Mouse (Mus musculus) limb, embryonic 15.5 days (tissue): ENCODE measurements around the gene Gm11037. TPM values are rescaled to one million over a fixed set of nuclear protein-coding genes. Genes with fewer than 3 reads are reported as not detected.

Experiments used
- ATAC-seq: fragments of 200-750 bp; cut with Nextera tagmentation; 2 replicates; pipeline ENCODE4 v1.8.0; 2017; ENCODE audit warnings: low read depth, moderate TSS enrichment; ENCODE audit not compliant: insufficient number of reproducible peaks, low FRiP score, low TSS enrichment
- H3K27ac ChIP-seq: fragments of 300-500 bp; sonication (generic); 2 replicates; pipeline ENCODE4 v1.5.1; 2015; ENCODE audit warnings: moderate library complexity, mild to moderate bottlenecking, inconsistent platforms
- H3K27me3 ChIP-seq: fragments of 300-500 bp; sonication (generic); 2 replicates; pipeline ENCODE4 v1.6.1; 2015; ENCODE audit warnings: inconsistent platforms
- H3K36me3 ChIP-seq: fragments of 300-500 bp; sonication (generic); 2 replicates; pipeline ENCODE4 v1.6.1; 2015; ENCODE audit warnings: inconsistent platforms
- H3K4me1 ChIP-seq: fragments of 300-500 bp; sonication (generic); 2 replicates; pipeline ENCODE4 v1.6.1; 2015; ENCODE audit warnings: inconsistent platforms
- H3K4me2 ChIP-seq: fragments of 300-500 bp; sonication (generic); 2 replicates; pipeline ENCODE4 v1.6.1; 2015; ENCODE audit warnings: mild to moderate bottlenecking, inconsistent platforms
- H3K4me3 ChIP-seq: fragments of 300-500 bp; sonication (generic); 2 replicates; pipeline ENCODE4 v1.5.1; 2015; ENCODE audit warnings: mild to moderate bottlenecking, inconsistent platforms
- H3K9ac ChIP-seq: fragments of 300-500 bp; sonication (generic); 2 replicates; pipeline ENCODE4 v1.6.1; 2015; ENCODE audit warnings: inconsistent platforms
- H3K9me3 ChIP-seq: fragments of 300-500 bp; sonication (generic); 2 replicates; pipeline ENCODE4 v1.6.1; 2016; ENCODE audit warnings: inconsistent platforms
- WGBS: fragments of 180-500 bp; shearing (Covaris S2); methylation state at CpG from one replicate; pipeline ENCODE4 v1.1.7; 2015; 5-methylcytosine and 5-hydroxymethylcytosine counted together
- polyA plus RNA-seq: library from polyadenylated mRNA; unstranded; fragments of >200 nt; fragmentation: Nextera tagmentation; extraction: Ambion mirVana; gene quantifications from 2 replicates; pipeline ENCODE4 v1.2.1, GENCODE M21; 2015

Gm11037 gene
- not detected in 2 replicates for polyA plus RNA-seq

DNA sequence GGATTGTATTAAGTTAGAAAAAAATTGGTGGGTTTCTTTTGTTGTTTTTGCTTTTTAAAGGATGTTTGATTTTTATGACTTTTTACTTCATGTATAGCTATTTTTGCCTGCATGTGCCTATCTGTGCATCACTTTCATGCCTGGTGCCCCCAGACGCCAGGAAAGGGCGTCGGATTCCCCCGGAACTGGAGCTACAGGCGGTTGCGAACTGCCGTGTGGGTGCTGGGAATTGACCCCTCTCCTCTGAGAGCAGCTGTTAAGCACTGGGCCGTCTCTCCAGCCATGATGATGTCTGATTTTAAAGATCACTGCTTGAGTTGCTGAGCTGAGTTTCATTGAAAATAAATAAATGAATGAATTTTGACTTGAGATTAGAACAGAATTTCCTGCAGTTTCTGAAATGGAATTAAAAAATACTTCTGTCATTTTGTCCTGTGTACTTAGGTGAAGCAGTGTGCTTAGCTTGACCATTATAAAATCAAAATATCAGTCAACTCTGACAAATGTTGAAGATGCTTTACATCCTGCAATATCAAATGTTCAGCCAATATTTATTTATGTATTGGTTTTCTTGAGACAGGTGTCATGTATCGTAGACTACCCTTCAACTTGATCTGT, at the start of gene Gm11037:
TSS of gene Gm11037 (plus strand) at position 568 of the 618 bp plus-strand sequence.
- Histone ChIP-seq H3K4me1 (peaks cover 10% of the 10 kb centered on the region), H3K4me3 (no peak within 1 kb of the TSS), H3K27me3 (no peaks in the 10 kb centered on the region), H3K27ac (no peak within 1 kb of the TSS; the same call in 1 of the 2 replicates), H3K9ac (no peak within 1 kb of the TSS), H3K9me3 (no peaks in the 10 kb centered on the region), H3K36me3 (peaks cover 41% of the 10 kb centered on the region), H3K4me2 (no peak within 1 kb of the TSS)
- WGBS = 75% methylated on average over 9 of the region's 9 CpGs
- no peak for ATAC-seq

DNA sequence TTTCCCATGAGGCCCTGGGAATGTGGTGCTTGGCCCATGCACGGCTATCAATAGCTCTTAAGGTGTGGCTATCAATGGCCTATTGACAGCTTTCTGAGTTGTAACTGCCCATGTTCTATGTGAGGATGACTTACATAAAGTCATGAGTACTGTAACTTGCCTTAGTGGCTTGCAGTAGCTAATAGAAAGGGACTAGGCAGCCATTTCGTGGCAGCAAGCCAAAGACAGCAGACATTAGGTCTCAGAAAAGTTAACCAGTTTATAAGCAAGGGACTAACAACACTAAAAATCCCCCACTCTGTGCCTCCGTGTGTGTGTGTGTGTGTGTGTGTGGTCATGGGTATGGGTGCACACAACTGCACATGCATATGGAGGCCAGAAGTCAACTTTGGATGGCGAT, 49.1 kb upstream of the Gm11037 start:
- ATAC-seq = no peak
- H3K9ac ChIP-seq = no peak overlapping the region
- no peak overlapping the region for H3K4me3 ChIP-seq
- no peak overlapping the region for H3K27ac ChIP-seq
- H3K9me3 ChIP-seq = no peaks in the 10 kb centered on the region
- no peaks in the 10 kb centered on the region for H3K36me3 ChIP-seq
- H3K27me3 ChIP-seq = no peaks in the 10 kb centered on the region
- H3K4me2 ChIP-seq = no peak overlapping the region
- 0 out of 2 replicates have a peak, but pooled peaks cover 3% of the 10 kb centered on the region for H3K4me1 ChIP-seq
- 78% methylated on average over 4 of the region's 4 CpGs for WGBS

DNA sequence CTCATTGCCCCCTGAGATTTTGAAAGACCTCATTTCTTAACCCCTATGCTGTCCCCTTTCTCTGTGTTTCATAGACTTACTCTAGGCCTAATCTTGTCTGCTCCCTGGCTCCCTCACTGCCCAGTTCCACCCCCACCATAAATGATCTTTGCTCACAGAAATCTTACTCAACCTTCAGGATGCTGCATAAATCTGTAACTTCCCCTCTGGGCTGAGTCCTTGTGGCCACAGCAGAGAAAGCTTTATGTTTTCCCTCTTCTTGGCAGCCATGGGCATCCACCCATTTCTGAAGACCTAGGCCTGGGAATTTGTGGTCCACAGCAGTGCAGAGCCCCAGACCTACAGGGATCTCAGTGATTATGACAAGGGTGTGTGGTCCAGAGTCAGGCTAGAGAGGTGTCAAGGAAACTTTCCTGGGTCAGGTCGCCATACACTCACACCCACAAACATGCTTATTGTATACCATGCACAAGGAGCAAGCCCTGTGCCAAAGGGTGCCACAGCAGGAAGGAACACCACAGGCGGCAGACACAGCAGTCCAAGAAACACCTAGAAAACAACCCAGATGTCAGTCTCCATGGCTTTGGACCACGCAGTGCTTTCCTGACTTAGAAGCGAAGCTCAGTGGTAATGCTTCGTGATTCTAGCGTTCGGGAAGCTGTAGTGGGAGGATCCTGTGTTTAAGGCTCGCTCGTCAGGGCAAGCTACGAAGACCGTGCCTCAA, 46.5 kb upstream of the Gm11037 start, which contains the start of gene Siglec1:
TSS of gene Siglec1 (minus strand) at position 99 of the 724 bp plus-strand sequence.
- 80% methylated on average over 11 of the region's 11 CpGs for WGBS

DNA sequence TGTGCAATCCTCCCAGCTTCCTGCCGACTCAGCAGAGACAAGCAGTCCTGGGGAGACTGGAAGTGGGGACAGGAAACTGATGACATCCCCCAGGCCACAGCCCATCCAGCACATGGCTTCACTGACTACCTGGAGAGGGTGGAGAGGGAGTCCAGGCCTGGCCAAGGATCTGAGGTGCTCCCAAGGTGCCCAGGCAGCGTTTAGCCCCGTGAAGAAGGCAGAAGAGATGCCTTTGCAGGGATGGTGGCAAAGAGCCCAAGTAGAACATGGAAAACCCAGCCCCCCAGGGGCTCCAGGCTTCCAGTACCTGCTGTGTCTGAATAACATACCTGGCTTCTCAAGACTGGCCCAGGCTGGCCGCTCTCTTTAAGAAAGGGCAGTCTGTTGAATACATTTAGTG, 44.7 kb upstream of the Gm11037 start:
- no peak for ATAC-seq
- Histone ChIP-seq H3K27me3 (no peaks in the 10 kb centered on the region), H3K36me3 (no peaks in the 10 kb centered on the region), H3K27ac (no peak overlapping the region), H3K9me3 (no peaks in the 10 kb centered on the region), H3K4me3 (no peak overlapping the region), H3K4me1 (0 out of 2 replicates have a peak, but pooled peaks cover 3% of the 10 kb centered on the region), H3K9ac (no peak overlapping the region), H3K4me2 (no peak overlapping the region)
- whole genome bisulfite sequencing = 70% methylated on average over 4 of the region's 4 CpGs

More for the DNA sequence above, 46.5 kb upstream of the Gm11037 start, which contains the start of gene Siglec1:
- no peak within 1 kb of the TSS for H3K9ac ChIP-seq
- no peak for ATAC-seq
- H3K27me3 ChIP-seq = no peaks in the 10 kb centered on the region
- H3K4me2 ChIP-seq = no peak within 1 kb of the TSS
- 0 out of 2 replicates have a peak, but pooled peaks cover 3% of the 10 kb centered on the region for H3K4me1 ChIP-seq
- no peak within 1 kb of the TSS for H3K27ac ChIP-seq
- no peak within 1 kb of the TSS for H3K4me3 ChIP-seq
- H3K36me3 ChIP-seq = no peaks in the 10 kb centered on the region
- no peaks in the 10 kb centered on the region for H3K9me3 ChIP-seq

DNA sequence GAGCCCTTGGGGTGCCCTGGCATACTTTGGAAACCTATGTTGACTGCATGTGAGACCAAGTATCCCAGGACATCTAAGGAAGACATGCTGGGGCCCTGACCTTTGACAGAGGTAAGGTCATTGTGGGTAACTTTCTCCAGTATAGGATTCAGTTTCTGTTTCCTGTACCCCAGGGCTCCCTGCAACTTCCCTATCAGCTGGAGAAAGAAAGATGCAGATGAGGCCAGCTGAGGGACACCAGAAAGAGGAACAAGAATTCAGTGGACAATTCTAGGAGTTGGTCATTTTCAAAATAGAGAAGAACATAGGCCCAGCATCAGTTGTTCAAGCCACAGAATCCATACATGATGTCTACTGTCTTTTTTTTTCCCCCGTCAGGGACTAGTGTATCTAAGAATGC, 43.7 kb upstream of the Gm11037 start:
- H3K9me3 ChIP-seq = no peaks in the 10 kb centered on the region
- WGBS = 73% methylated on average over 1 of the region's 1 CpGs
- no peak for ATAC-seq

DNA sequence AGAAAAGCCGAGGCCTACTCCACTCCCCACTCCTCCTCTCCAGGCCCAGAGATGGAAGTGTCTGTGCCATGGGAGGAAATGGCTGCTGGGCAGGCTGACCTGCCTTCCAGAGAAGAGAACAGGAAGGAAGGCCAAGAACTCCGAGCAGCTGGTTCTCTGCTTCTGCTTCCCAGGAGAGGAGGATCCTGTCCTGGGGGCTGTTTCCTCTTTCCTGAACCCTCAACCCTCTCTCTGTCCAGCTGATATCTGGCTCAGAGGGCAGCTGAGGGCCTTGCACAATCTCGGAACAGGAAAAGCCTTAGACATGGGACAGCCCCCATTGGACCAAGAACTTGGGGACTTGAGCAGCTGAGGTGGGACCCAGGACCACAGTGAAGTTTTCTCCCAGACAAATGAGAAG, 42.4 kb upstream of the Gm11037 start:
- H3K4me2 ChIP-seq = no peak overlapping the region
- no peaks in the 10 kb centered on the region for H3K27me3 ChIP-seq
- 69% methylated on average over 3 of the region's 3 CpGs for WGBS
- ATAC-seq = no peak
- no peaks in the 10 kb centered on the region for H3K9me3 ChIP-seq
- H3K4me1 ChIP-seq = peaks cover 5% of the 10 kb centered on the region; the same call in 1 of the 2 replicates
- no peak overlapping the region for H3K4me3 ChIP-seq
- H3K36me3 ChIP-seq = no peaks in the 10 kb centered on the region
- no peak overlapping the region for H3K9ac ChIP-seq
- no peak overlapping the region for H3K27ac ChIP-seq

More for the DNA sequence above, 43.7 kb upstream of the Gm11037 start:
- no peaks in the 10 kb centered on the region for H3K36me3 ChIP-seq
- H3K4me3 ChIP-seq = no peak overlapping the region
- H3K27ac ChIP-seq = no peak overlapping the region
- H3K27me3 ChIP-seq = no peaks in the 10 kb centered on the region
- no peak overlapping the region for H3K4me2 ChIP-seq
- H3K9ac ChIP-seq = no peak overlapping the region
- 0 out of 2 replicates have a peak, but pooled peaks cover 3% of the 10 kb centered on the region for H3K4me1 ChIP-seq

DNA sequence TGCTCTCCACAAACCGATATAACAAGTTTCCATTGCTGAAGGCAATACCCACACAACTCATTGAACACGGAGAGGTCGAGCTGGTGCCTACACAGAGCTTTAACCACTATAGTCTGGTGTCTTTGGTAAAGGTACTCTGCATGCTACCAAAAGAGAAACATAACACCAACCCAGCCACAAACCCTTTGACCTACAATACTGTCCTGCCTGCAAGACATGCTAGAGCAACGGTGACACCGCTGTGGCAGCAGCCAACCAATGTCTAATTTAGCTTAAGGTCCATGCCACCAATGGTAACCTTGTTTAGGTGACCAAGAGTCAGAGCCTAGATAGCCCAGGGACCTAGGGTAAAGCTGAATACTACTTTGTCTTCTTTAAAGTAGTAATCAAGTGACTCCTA, 39.7 kb upstream of the Gm11037 start:
- Histone ChIP-seq H3K9ac (no peak overlapping the region), H3K4me3 (no peak overlapping the region), H3K36me3 (no peaks in the 10 kb centered on the region), H3K4me2 (no peak overlapping the region), H3K27ac (no peak overlapping the region), H3K4me1 (peaks cover 8% of the 10 kb centered on the region), H3K9me3 (no peaks in the 10 kb centered on the region), H3K27me3 (no peaks in the 10 kb centered on the region)
- no peak for ATAC-seq
- 77% methylated on average over 5 of the region's 5 CpGs for whole genome bisulfite sequencing

DNA sequence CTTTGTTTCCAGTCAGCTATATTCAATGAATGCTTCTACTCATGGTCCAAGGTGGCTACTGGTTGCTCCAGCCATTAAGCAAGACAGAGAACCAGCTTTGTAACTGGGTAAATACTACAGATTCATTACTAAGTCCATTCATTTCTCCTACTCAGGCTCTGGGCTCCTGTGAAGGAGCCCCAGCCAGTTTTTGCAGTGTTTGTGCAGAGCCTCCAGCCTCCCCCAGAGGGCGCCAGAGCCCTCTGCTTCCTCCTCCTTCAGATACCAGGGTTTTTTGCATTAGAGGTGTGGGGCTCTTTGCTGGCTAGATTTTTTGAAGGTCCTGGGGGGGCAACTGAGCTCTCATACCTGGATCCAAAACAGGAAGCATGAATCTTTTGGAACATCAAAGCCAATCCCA, 38.5 kb upstream of the Gm11037 start:
- Histone ChIP-seq H3K4me1 (peaks cover 6% of the 10 kb centered on the region), H3K4me2 (no peak overlapping the region), H3K9ac (no peak overlapping the region), H3K27me3 (no peaks in the 10 kb centered on the region), H3K4me3 (no peak overlapping the region), H3K36me3 (no peaks in the 10 kb centered on the region), H3K27ac (no peak overlapping the region), H3K9me3 (no peaks in the 10 kb centered on the region)
- no peak for ATAC-seq
- WGBS = 0% methylated on average over 1 of the region's 1 CpGs

DNA sequence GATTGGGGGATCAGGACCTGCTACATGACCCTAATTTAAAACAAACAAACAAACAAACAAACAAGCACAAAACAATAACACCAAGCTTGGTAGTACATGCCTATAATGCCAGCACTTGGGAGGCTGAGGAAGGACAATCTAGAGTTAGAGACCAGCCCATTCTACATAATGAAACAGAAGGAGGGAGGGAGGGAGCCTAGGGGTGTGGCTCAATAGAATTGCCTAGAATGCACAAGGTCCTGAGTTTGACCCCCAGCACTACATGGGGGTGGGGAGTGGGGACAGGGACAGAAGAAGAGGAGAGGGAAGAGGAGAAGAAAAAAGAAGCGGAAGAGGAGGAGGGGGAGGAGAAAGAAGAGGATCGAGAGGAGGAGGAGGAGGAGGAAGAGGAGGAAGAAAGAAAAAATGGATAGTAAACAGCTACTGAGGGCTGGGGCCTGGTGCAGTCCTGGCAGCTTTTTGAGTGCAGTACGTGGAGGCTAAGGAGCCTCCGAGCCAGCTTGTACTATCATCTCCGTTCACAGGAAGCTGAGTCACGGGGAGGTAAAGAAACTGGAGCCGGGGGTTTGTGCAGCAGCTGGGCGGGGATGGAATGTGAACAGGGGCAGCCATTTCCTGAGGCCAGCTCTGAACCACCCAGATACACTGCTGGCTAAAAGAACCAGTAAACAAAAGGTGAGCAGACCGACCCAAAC, 37.0 kb upstream of the Gm11037 start:
- 3% methylated on average over 9 of the region's 9 CpGs for whole genome bisulfite sequencing
- Histone ChIP-seq H3K9ac (no peak overlapping the region), H3K4me3 (no peak overlapping the region)

DNA sequence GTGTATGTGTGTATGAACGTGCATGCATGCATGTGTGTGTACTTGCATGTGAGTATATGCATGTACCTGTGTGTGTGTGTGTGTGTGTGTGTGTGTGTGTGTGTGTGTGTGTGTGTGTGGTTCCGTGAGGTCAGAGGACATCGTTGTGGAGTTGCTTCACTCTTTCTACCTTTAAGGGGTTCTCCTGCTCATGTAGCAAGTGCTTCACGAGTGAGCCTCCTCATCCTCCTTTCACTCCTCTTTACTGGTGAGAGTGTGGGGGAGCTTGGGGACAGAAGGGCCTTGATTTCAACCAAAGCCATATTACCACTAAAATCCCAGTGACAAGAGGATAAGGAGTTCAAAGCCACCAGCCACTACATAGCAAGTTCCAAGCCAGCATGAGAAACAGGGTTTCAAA, 36.2 kb upstream of the Gm11037 start:
- 89% methylated on average over 4 of the region's 4 CpGs for WGBS
- Histone ChIP-seq H3K36me3 (no peaks in the 10 kb centered on the region), H3K4me3 (no peak overlapping the region), H3K27ac (peak overlapping the region; percentile 73; the same call in 1 of the 2 replicates), H3K27me3 (no peaks in the 10 kb centered on the region), H3K4me2 (no peak overlapping the region), H3K9me3 (no peaks in the 10 kb centered on the region), H3K4me1 (peaks cover 6% of the 10 kb centered on the region), H3K9ac (no peak overlapping the region)
- ATAC-seq = no peak

More for the DNA sequence above, 37.0 kb upstream of the Gm11037 start:
- Histone ChIP-seq H3K27ac (peak overlapping the region; percentile 73), H3K27me3 (no peaks in the 10 kb centered on the region), H3K9me3 (no peaks in the 10 kb centered on the region), H3K36me3 (no peaks in the 10 kb centered on the region), H3K4me2 (peak overlapping the region; percentile 19; the same call in 1 of the 2 replicates), H3K4me1 (peaks cover 6% of the 10 kb centered on the region)
- ATAC-seq = peak; percentile 62; the same call in 1 of the 2 replicates

DNA sequence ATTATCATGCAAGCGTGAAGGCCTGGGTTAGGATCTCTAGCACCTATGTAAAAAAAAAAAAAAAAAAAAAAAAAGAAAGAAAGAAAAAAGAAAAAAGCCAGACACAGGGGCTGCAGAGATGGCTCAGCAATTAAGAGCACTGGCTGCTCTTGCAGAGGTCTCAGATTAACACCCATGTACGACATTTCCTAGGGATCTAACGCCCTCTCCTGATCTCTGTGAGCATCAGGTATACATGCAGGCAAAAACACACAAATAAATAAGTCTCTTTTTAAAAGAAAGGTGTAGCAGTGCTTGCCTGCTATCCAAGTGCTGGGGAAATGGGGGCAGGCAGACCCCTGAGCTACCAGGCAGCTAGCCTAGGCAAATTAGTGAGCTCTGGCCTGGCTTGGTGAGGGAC, 31.8 kb upstream of the Gm11037 start:
- Histone ChIP-seq H3K36me3 (no peaks in the 10 kb centered on the region), H3K4me1 (no peaks in the 10 kb centered on the region; the same call in none of the 2 replicates)
- 48% methylated on average over 3 of the region's 3 CpGs for WGBS

More for the DNA sequence above, 31.8 kb upstream of the Gm11037 start:
- Histone ChIP-seq H3K9ac (no peak overlapping the region), H3K4me3 (no peak overlapping the region), H3K9me3 (no peaks in the 10 kb centered on the region), H3K27me3 (no peaks in the 10 kb centered on the region), H3K27ac (no peak overlapping the region), H3K4me2 (no peak overlapping the region)
- no peak for ATAC-seq
